Mouse (Mus musculus): Measurements from ENCODE around the gene Rundc3b.

DNA sequence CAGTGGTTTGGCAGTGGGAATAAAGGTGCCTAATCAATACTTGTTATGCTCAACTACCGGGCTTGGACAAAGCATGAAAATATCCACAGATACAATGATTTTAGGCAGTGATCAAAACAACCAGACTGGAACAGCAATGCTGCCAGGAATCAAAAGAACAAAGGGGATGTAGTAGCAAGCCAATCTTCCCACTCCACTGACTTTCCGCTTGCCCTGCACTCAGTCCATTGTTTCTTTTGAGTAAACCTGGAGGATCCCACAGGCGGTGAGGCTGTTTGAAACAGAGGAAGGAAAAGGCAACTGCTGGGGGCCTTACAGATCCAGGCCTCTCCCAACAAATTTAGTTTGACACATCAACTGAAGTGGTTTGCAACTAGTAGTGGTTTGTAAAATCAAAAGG is 51.6 kb downstream of the Rundc3b start:
- TF ChIP-seq CEBPB (IDR thresholded peaks at IDR 0.05; ENCODE audit: insufficient read depth, poor library complexity, severe bottlenecking), result no peak
- no peak for TF ChIP-seq MAX (IDR thresholded peaks at IDR 0.05; ENCODE audit: low read depth)
- TF ChIP-seq POLR2A (IDR thresholded peaks at IDR 0.05; ENCODE audit: insufficient read length, low read depth), result no peak
- TF ChIP-seq MYOD1 (IDR thresholded peaks at IDR 0.05; ENCODE audit: control insufficient read depth in 1 of 3, insufficient read length in 2 of 3, low read depth in 2 of 3), result no peak
- no peak for TF ChIP-seq TCF12 (IDR thresholded peaks at IDR 0.05; ENCODE audit: insufficient read depth, poor library complexity, severe bottlenecking)
- no peak for TF ChIP-seq POLR2AphosphoS2 (IDR thresholded peaks at IDR 0.05; ENCODE audit: insufficient read length, low read depth)
- no peak for TF ChIP-seq E2F4 (IDR thresholded peaks at IDR 0.05; ENCODE audit: insufficient read depth)
- no peak for TF ChIP-seq USF1 (IDR thresholded peaks at IDR 0.05; ENCODE audit: low read depth)
- TF ChIP-seq TCF3 (IDR thresholded peaks at IDR 0.05; ENCODE audit: insufficient read length, low read depth), result no peak
- TF ChIP-seq REST (IDR thresholded peaks at IDR 0.05; ENCODE audit: insufficient read depth, insufficient read length), result no peak
- TF ChIP-seq MYOG (IDR thresholded peaks at IDR 0.05; ENCODE audit: control insufficient read depth in 1 of 3, insufficient read depth in 1 of 3, insufficient read length in 2 of 3, low read depth in 2 of 3), result no peak
- TF ChIP-seq SRF (IDR thresholded peaks at IDR 0.05; ENCODE audit: control insufficient read depth, insufficient read length, low read depth), result no peak
